Mouse (Mus musculus) cerebellum, adult 2 months (tissue): Measurements from ENCODE around the gene BC030867. TPM values are rescaled to one million over a fixed set of nuclear protein-coding genes. Genes with fewer than 3 reads are reported as not detected.

ENCODE experiments used
- DNase-seq, 2 experiments: peaks; one replicate each; pipeline ENCODE4 v3.0.0; 2021
- H3K27ac ChIP-seq: fragments of 200-500 bp; 2 replicates; pipeline ENCODE4 v1.5.1; 2012; ENCODE audit warnings: low read length, control low read depth, inconsistent platforms; ENCODE audit not compliant: insufficient read depth
- H3K27me3 ChIP-seq: fragments of 200-500 bp; 2 replicates; pipeline ENCODE4 v1.6.1; 2012; ENCODE audit warnings: inconsistent platforms, mild to moderate bottlenecking, low read length, moderate library complexity; ENCODE audit not compliant: control insufficient read depth, insufficient read depth
- H3K4me1 ChIP-seq: fragments of 200-500 bp; 2 replicates; pipeline ENCODE4 v1.6.1; 2011; ENCODE audit warnings: low read length; ENCODE audit not compliant: control insufficient read depth, insufficient read depth
- H3K4me3 ChIP-seq: fragments of 200-500 bp; replicated peaks from 2 replicates; pipeline ENCODE3; 2011; ENCODE audit warnings: mild to moderate bottlenecking, low read depth, low read length, control low read depth; ENCODE audit not compliant: insufficient read depth
- CTCF ChIP-seq: fragments of 200-500 bp; IDR thresholded peaks from 2 replicates; pipeline ENCODE4 v1.5.1; 2011; ENCODE audit warnings: low read depth, mild to moderate bottlenecking, control low read depth, low read length, moderate library complexity, borderline replicate concordance; ENCODE audit not compliant: insufficient read depth
- POLR2A ChIP-seq: fragments of 200-500 bp; IDR thresholded peaks from 2 replicates; pipeline ENCODE4 v1.6.1; 2011; ENCODE audit warnings: low read length, control low read depth, borderline replicate concordance; ENCODE audit not compliant: insufficient read depth
- WGBS: fragments of 180-500 bp; shearing (Covaris S2); methylation state at CpG from one replicate; pipeline ENCODE4 v1.1.7; 2018; 5-methylcytosine and 5-hydroxymethylcytosine counted together
- polyA plus RNA-seq: library from polyadenylated mRNA; depleted of rRNA; stranded (reverse); fragments of >200 nt; gene quantifications from 2 replicates; pipeline ENCODE4 v1.2.3, GENCODE M21; 2012

Gene BC030867
- polyA plus RNA-seq, 1 experiment: 2.2 TPM

GRCm38 (mm10) chr11:102217396-102217795 lies 31.3 kb upstream of the BC030867 start:
- Histone ChIP-seq H3K27ac (peak overlapping the region; percentile 93; the same call in 1 of the 2 replicates), H3K4me1 (peaks cover 82% of the 10 kb centered on the region), H3K27me3 (no peaks in the 10 kb centered on the region), H3K4me3 (peak overlapping the region; percentile 9)
- TF ChIP-seq POLR2A (no peak), CTCF (no peak)
- 29% methylated on average over 6 of the region's 6 CpGs for WGBS
- peak; percentile 58 to 63 for DNase-seq

GRCm38 (mm10) chr11:102217876-102218430 lies 30.7 kb upstream of the BC030867 start:
- Histone ChIP-seq H3K27me3 (no peaks in the 10 kb centered on the region), H3K4me3 (peak overlapping the region; percentile 52), H3K27ac (peak overlapping the region; percentile 93), H3K4me1 (peaks cover 85% of the 10 kb centered on the region)
- TF ChIP-seq CTCF: no peak
- no peak for TF ChIP-seq POLR2A
- no peak for DNase-seq
- WGBS: 9% methylated on average over 7 of the region's 7 CpGs

- TF ChIP-seq POLR2A: peak; percentile 52; the same call in 1 of the 2 replicates
- no peak for TF ChIP-seq CTCF
- peaks cover 85% of the 10 kb centered on the region for H3K4me1 ChIP-seq
- peak overlapping the region; percentile 93 for H3K27ac ChIP-seq
- DNase-seq: peak; percentile 95 to 97
- peak overlapping the region; percentile 52 for H3K4me3 ChIP-seq
- H3K27me3 ChIP-seq: no peaks in the 10 kb centered on the region
- WGBS: under 1% methylated on average over 10 of the region's 10 CpGs
Observed at GRCm38 (mm10) chr11:102218783-102219182, 29.9 kb upstream of the BC030867 start.

- peak; percentile 72 to 74 for DNase-seq
- Histone ChIP-seq H3K4me1 (peaks cover 85% of the 10 kb centered on the region), H3K27me3 (no peaks in the 10 kb centered on the region), H3K27ac (peak overlapping the region; percentile 69), H3K4me3 (peak overlapping the region; percentile 15)
- WGBS: 22% methylated on average over 14 of the region's 14 CpGs
- no peak for TF ChIP-seq CTCF
- no peak for TF ChIP-seq POLR2A
Observed at GRCm38 (mm10) chr11:102219247-102219993, 29.3 kb upstream of the BC030867 start.

GRCm38 (mm10) chr11:102219994-102220346 lies 28.7 kb upstream of the BC030867 start:
- 19% methylated on average over 4 of the region's 4 CpGs for WGBS

GRCm38 (mm10) chr11:102220451-102220850 lies 28.2 kb upstream of the BC030867 start:
- Histone ChIP-seq H3K27ac (no peak overlapping the region), H3K27me3 (no peaks in the 10 kb centered on the region), H3K4me3 (no peak overlapping the region), H3K4me1 (peaks cover 83% of the 10 kb centered on the region)
- 32% methylated on average over 6 of the region's 6 CpGs for WGBS
- DNase-seq: peak; percentile 43
- TF ChIP-seq CTCF: no peak
- no peak for TF ChIP-seq POLR2A

More at GRCm38 (mm10) chr11:102219994-102220346, 28.7 kb upstream of the BC030867 start:
- peak overlapping the region; percentile 69 for H3K27ac ChIP-seq
- H3K4me1 ChIP-seq: peaks cover 85% of the 10 kb centered on the region
- no peak overlapping the region for H3K4me3 ChIP-seq
- TF ChIP-seq POLR2A (no peak), CTCF (no peak)
- DNase-seq: peak; percentile 68
- no peaks in the 10 kb centered on the region for H3K27me3 ChIP-seq

- 67% methylated on average over 8 of the region's 8 CpGs for WGBS
- Histone ChIP-seq H3K27me3 (no peaks in the 10 kb centered on the region), H3K4me1 (peaks cover 84% of the 10 kb centered on the region), H3K27ac (peak overlapping the region; percentile 17; the same call in 1 of the 2 replicates), H3K4me3 (no peak overlapping the region)
- no peak for TF ChIP-seq CTCF
- TF ChIP-seq POLR2A: no peak
- peak; percentile 6 to 30 for DNase-seq
Observed at GRCm38 (mm10) chr11:102221243-102221953, 27.3 kb upstream of the BC030867 start.
